Mouse (Mus musculus) neural tube, embryonic 12.5 days (tissue): ENCODE results near the gene Gsx1. TPM values are rescaled to one million over a fixed set of nuclear protein-coding genes. Genes with fewer than 3 reads are reported as not detected.

Source experiments
- ATAC-seq: fragments of 200-750 bp; cut with Nextera tagmentation; 2 replicates; pipeline ENCODE4 v1.8.0; 2017; ENCODE audit warnings: low read depth, mild to moderate bottlenecking, moderate TSS enrichment, moderate library complexity; ENCODE audit not compliant: low FRiP score
- H3K27ac ChIP-seq: fragments of 300-500 bp; sonication (generic); 2 replicates; pipeline ENCODE4 v1.5.1; 2016
- H3K27me3 ChIP-seq: fragments of 300-500 bp; sonication (generic); replicated peaks from 2 replicates; pipeline ENCODE4 v1.6.1; 2016; ENCODE audit warnings: mild to moderate bottlenecking
- H3K36me3 ChIP-seq: fragments of 300-500 bp; sonication (generic); 2 replicates; pipeline ENCODE4 v1.6.1; 2016; ENCODE audit warnings: mild to moderate bottlenecking
- H3K4me1 ChIP-seq: fragments of 300-500 bp; sonication (generic); 2 replicates; pipeline ENCODE4 v1.6.1; 2016
- H3K4me2 ChIP-seq: fragments of 300-500 bp; sonication (generic); replicated peaks from 2 replicates; pipeline ENCODE4 v1.6.1; 2016; ENCODE audit warnings: mild to moderate bottlenecking
- H3K4me3 ChIP-seq: fragments of 300-500 bp; sonication (generic); 2 replicates; pipeline ENCODE4 v1.5.1; 2016
- H3K9ac ChIP-seq: fragments of 300-500 bp; sonication (generic); 2 replicates; pipeline ENCODE4 v1.6.1; 2016; ENCODE audit warnings: mild to moderate bottlenecking
- H3K9me3 ChIP-seq: fragments of 300-500 bp; sonication (generic); 2 replicates; pipeline ENCODE4 v1.6.1; 2016; ENCODE audit warnings: mild to moderate bottlenecking
- WGBS: fragments of 180-500 bp; shearing (Covaris S2); methylation state at CpG from one replicate; pipeline ENCODE4 v1.1.7; 2016; 5-methylcytosine and 5-hydroxymethylcytosine counted together
- polyA plus RNA-seq: library from polyadenylated mRNA; unstranded; fragments of >200 nt; fragmentation: Nextera tagmentation; extraction: Ambion mirVana; gene quantifications from 2 replicates; pipeline ENCODE4 v1.2.1, GENCODE M21; 2016

Gene Gsx1
- polyA plus RNA-seq, 1 experiment from 2014 or later, result 15.7 TPM

GRCm38 (mm10) chr5:147186001-147186431, 2.5 kb upstream of the Gsx1 start:
- peaks cover 36% of the 10 kb centered on the region for H3K4me1 ChIP-seq
- H3K9ac ChIP-seq, result no peak overlapping the region
- peaks cover 8% of the 10 kb centered on the region; the same call in 1 of the 2 replicates for H3K9me3 ChIP-seq
- under 1% methylated on average over 26 of the region's 26 CpGs for whole genome bisulfite sequencing
- H3K4me3 ChIP-seq, result peak overlapping the region; percentile 15
- no peak for ATAC-seq
- H3K27me3 ChIP-seq, result peaks cover 69% of the 10 kb centered on the region
- no peaks in the 10 kb centered on the region for H3K36me3 ChIP-seq
- H3K4me2 ChIP-seq, result peak overlapping the region; percentile 71
- H3K27ac ChIP-seq, result no peak overlapping the region

GRCm38 (mm10) chr5:147186781-147187551, 1.5 kb upstream of the Gsx1 start:
- Histone ChIP-seq H3K27me3 (peaks cover 76% of the 10 kb centered on the region), H3K36me3 (no peaks in the 10 kb centered on the region), H3K4me2 (peak overlapping the region; percentile 71), H3K9me3 (peaks cover 8% of the 10 kb centered on the region; the same call in 1 of the 2 replicates), H3K4me3 (peak overlapping the region; percentile 9; the same call in 1 of the 2 replicates), H3K4me1 (peaks cover 36% of the 10 kb centered on the region), H3K9ac (no peak overlapping the region), H3K27ac (no peak overlapping the region)
- ATAC-seq, result peak; percentile 49
- 1% methylated on average over 37 of the region's 37 CpGs for WGBS

- Histone ChIP-seq H3K4me3 (peak overlapping the region; percentile 51), H3K4me2 (peak overlapping the region; percentile 71), H3K27ac (no peak overlapping the region), H3K36me3 (no peaks in the 10 kb centered on the region), H3K4me1 (peaks cover 36% of the 10 kb centered on the region), H3K9me3 (peaks cover 8% of the 10 kb centered on the region; the same call in 1 of the 2 replicates), H3K27me3 (peaks cover 83% of the 10 kb centered on the region), H3K9ac (no peak overlapping the region)
- ATAC-seq, result no peak
- under 1% methylated on average over 25 of the region's 25 CpGs for WGBS
Observed at GRCm38 (mm10) chr5:147187552-147188170, 835 bp upstream of the Gsx1 start.

GRCm38 (mm10) chr5:147189156-147189555, 660 bp downstream of the Gsx1 start:
- WGBS, result under 1% methylated on average over 28 of the region's 28 CpGs
- Histone ChIP-seq H3K36me3 (no peaks in the 10 kb centered on the region), H3K4me1 (peaks cover 36% of the 10 kb centered on the region), H3K27me3 (peaks cover 90% of the 10 kb centered on the region), H3K9ac (peak overlapping the region; percentile 56), H3K4me3 (peak overlapping the region; percentile 51), H3K4me2 (peak overlapping the region; percentile 71), H3K9me3 (no peaks in the 10 kb centered on the region), H3K27ac (no peak overlapping the region)
- ATAC-seq, result no peak; the same call in 1 of the 2 replicates

- Histone ChIP-seq H3K9me3 (no peaks in the 10 kb centered on the region), H3K4me2 (peak overlapping the region; percentile 71), H3K4me1 (peaks cover 36% of the 10 kb centered on the region), H3K4me3 (peak overlapping the region; percentile 51), H3K27ac (no peak overlapping the region), H3K9ac (peak overlapping the region; percentile 22; the same call in 1 of the 2 replicates), H3K27me3 (peaks cover 90% of the 10 kb centered on the region), H3K36me3 (no peaks in the 10 kb centered on the region)
- WGBS, result under 1% methylated on average over 46 of the region's 46 CpGs
- ATAC-seq, result no peak
Observed at GRCm38 (mm10) chr5:147189836-147190602, 1.5 kb downstream of the Gsx1 start.

- no peaks in the 10 kb centered on the region for H3K9me3 ChIP-seq
- 2% methylated on average over 7 of the region's 7 CpGs for WGBS
- no peak overlapping the region for H3K27ac ChIP-seq
- H3K4me1 ChIP-seq, result peaks cover 32% of the 10 kb centered on the region
- H3K4me3 ChIP-seq, result peak overlapping the region; percentile 51
- peak overlapping the region; percentile 71 for H3K4me2 ChIP-seq
- H3K9ac ChIP-seq, result peak overlapping the region; percentile 22; the same call in 1 of the 2 replicates
- H3K36me3 ChIP-seq, result no peaks in the 10 kb centered on the region
- peaks cover 87% of the 10 kb centered on the region for H3K27me3 ChIP-seq
- ATAC-seq, result no peak
Observed at GRCm38 (mm10) chr5:147190885-147191284, 2.4 kb downstream of the Gsx1 start.

- H3K27ac ChIP-seq, result no peak overlapping the region
- no peaks in the 10 kb centered on the region for H3K9me3 ChIP-seq
- 3% methylated on average over 24 of the region's 24 CpGs for WGBS
- no peak for ATAC-seq
- H3K9ac ChIP-seq, result no peak overlapping the region
- H3K4me2 ChIP-seq, result peak overlapping the region; percentile 71
- H3K36me3 ChIP-seq, result no peaks in the 10 kb centered on the region
- H3K4me3 ChIP-seq, result 0 out of 2 replicates have a peak overlapping the region, but pooled peaks have one; percentile 51
- peaks cover 81% of the 10 kb centered on the region for H3K27me3 ChIP-seq
- peaks cover 23% of the 10 kb centered on the region for H3K4me1 ChIP-seq
Observed at GRCm38 (mm10) chr5:147191801-147192575, 3.5 kb downstream of the Gsx1 start.

- no peak overlapping the region for H3K4me3 ChIP-seq
- no peaks in the 10 kb centered on the region for H3K9me3 ChIP-seq
- no peak overlapping the region for H3K9ac ChIP-seq
- peaks cover 83% of the 10 kb centered on the region for H3K27me3 ChIP-seq
- ATAC-seq, result no peak
- no peak overlapping the region for H3K27ac ChIP-seq
- H3K36me3 ChIP-seq, result no peaks in the 10 kb centered on the region
- H3K4me2 ChIP-seq, result 0 out of 2 replicates have a peak overlapping the region, but pooled peaks have one; percentile 71
- WGBS, result 4% methylated on average over 9 of the region's 9 CpGs
- peaks cover 18% of the 10 kb centered on the region for H3K4me1 ChIP-seq
Observed at GRCm38 (mm10) chr5:147192576-147192960, 4.1 kb downstream of the Gsx1 start.

- H3K9ac ChIP-seq, result no peak overlapping the region
- H3K4me3 ChIP-seq, result no peak overlapping the region
- no peak overlapping the region for H3K4me2 ChIP-seq
- no peaks in the 10 kb centered on the region for H3K36me3 ChIP-seq
- H3K27me3 ChIP-seq, result 0 out of 2 replicates have a peak, but pooled peaks cover 2% of the 10 kb centered on the region
- no peak for ATAC-seq
- H3K9me3 ChIP-seq, result no peaks in the 10 kb centered on the region
- no peaks in the 10 kb centered on the region; the same call in 1 of the 2 replicates for H3K4me1 ChIP-seq
- 7% methylated on average over 6 of the region's 6 CpGs for WGBS
- no peak overlapping the region for H3K27ac ChIP-seq
Observed at GRCm38 (mm10) chr5:147204905-147205304, 16.4 kb downstream of the Gsx1 start.

GRCm38 (mm10) chr5:147207852-147208251, 19.4 kb downstream of the Gsx1 start:
- 97% methylated on average over 20 of the region's 20 CpGs for WGBS
- Histone ChIP-seq H3K4me3 (no peak overlapping the region), H3K4me2 (no peak overlapping the region), H3K27me3 (0 out of 2 replicates have a peak, but pooled peaks cover 3% of the 10 kb centered on the region), H3K36me3 (no peaks in the 10 kb centered on the region), H3K9me3 (no peaks in the 10 kb centered on the region), H3K4me1 (no peaks in the 10 kb centered on the region; the same call in 1 of the 2 replicates), H3K27ac (no peak overlapping the region), H3K9ac (no peak overlapping the region)
- ATAC-seq, result no peak

GRCm38 (mm10) chr5:147208471-147208870, 20.0 kb downstream of the Gsx1 start:
- Histone ChIP-seq H3K27ac (no peak overlapping the region), H3K9me3 (no peaks in the 10 kb centered on the region), H3K4me3 (no peak overlapping the region), H3K4me1 (no peaks in the 10 kb centered on the region; the same call in 1 of the 2 replicates), H3K9ac (no peak overlapping the region), H3K27me3 (peaks cover 3% of the 10 kb centered on the region; the same call in 1 of the 2 replicates), H3K4me2 (no peak overlapping the region), H3K36me3 (no peaks in the 10 kb centered on the region)
- WGBS, result 76% methylated on average over 2 of the region's 2 CpGs
- no peak for ATAC-seq
